Mouse (Mus musculus): ENCODE results near the gene Tmem108. TPM values are rescaled to one million over a fixed set of nuclear protein-coding genes. Genes with fewer than 3 reads are reported as not detected.

The Tmem108 gene
- polyA plus RNA-seq, 1 experiment from 2014 or later: 14.2 TPM

DNA sequence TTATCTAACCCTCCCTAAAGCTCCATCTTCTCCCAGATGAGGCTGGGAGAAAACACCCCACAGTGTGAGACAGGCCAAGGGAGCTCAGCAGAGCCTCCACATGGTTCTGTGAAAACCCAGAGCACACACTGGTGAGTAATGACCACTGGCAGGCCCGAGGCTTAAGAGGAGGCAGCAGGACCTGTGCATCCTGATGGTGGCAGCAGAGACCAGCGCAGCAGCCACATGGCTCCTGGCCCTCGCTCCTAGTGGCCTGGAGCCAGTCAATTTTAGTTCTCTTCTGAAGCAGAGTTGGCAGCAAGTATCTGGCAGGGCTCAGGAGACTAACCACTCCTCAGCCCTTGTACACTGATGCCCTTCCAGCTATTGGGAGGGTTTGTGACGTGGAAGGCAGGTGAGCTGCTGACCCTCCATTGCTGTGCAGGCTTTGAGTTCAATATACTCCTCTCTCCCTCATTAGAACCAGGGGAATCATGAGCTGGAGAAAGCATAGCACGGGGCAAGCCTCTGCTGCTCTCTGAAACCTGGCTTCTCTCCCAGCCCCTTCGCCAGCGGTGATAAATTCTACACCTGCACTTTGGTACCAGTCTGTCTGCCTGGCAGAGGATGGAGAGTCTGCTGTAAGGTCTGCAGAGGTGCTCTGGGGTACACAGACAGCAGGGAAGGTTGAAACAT is 267.2 kb downstream of the Tmem108 start:
- H3K4me2 ChIP-seq (ENCODE audit: low read depth, low read length): no peak overlapping the region
- H3K9ac ChIP-seq (replicated peaks; ENCODE audit: low read length): no peak overlapping the region
- H3K27ac ChIP-seq (replicated peaks; ENCODE audit: low read depth, low read length): no peak overlapping the region
- no peaks in the 10 kb centered on the region for H3K27me3 ChIP-seq (ENCODE audit: control insufficient read depth, insufficient read depth, low read length)
- DNase-seq (ENCODE audit: low spot score) (peak; percentile 78), ATAC-seq (replicated peaks; ENCODE audit: insufficient number of reproducible peaks, low FRiP score, low TSS enrichment, low read depth) (peak; percentile 57; the same call in 1 of the 2 replicates)
- no peaks in the 10 kb centered on the region for H3K36me3 ChIP-seq (replicated peaks; ENCODE audit: control insufficient read depth, insufficient read depth, low read depth, low read length)
- WGBS: 31% methylated on average over 7 of the region's 7 CpGs
- H3K4me1 ChIP-seq (ENCODE audit: control insufficient read depth, insufficient read depth, low read length): no peaks in the 10 kb centered on the region
- no peaks in the 10 kb centered on the region for H3K9me3 ChIP-seq (replicated peaks; ENCODE audit: control insufficient read depth, low read length)
- no peak overlapping the region for H3K4me3 ChIP-seq (ENCODE audit: low read depth, low read length)

DNA sequence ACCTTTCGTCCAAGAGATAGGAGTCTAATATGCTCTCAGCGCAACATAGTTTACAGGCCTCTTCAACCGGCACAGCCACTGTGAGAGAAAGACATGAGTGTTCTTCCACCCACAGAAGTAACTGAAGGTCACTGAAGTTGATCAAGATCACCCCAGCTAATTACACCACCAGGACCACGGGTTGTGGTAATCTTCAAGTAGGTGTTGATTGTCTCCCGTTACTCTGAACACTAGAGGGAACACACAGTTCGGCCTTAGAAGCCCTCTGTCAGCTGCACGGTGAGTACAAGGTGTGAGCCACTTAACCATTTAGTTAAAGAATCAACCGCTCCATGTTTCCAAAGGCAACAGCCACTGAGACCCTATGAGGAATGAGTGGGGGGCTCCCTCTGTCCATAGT is 269.7 kb downstream of the Tmem108 start:
- ATAC-seq (replicated peaks; ENCODE audit: insufficient number of reproducible peaks, low FRiP score, low TSS enrichment, low read depth) (no peak), DNase-seq (ENCODE audit: low spot score) (no peak)
- 84% methylated on average over 8 of the region's 8 CpGs for WGBS
- Histone ChIP-seq H3K4me3 (ENCODE audit: low read depth, low read length) (no peak overlapping the region), H3K36me3 (replicated peaks; ENCODE audit: control insufficient read depth, insufficient read depth, low read depth, low read length) (no peaks in the 10 kb centered on the region), H3K9me3 (replicated peaks; ENCODE audit: control insufficient read depth, low read length) (no peaks in the 10 kb centered on the region), H3K27ac (replicated peaks; ENCODE audit: low read depth, low read length) (no peak overlapping the region), H3K27me3 (ENCODE audit: control insufficient read depth, insufficient read depth, low read length) (no peaks in the 10 kb centered on the region), H3K4me2 (ENCODE audit: low read depth, low read length) (no peak overlapping the region), H3K4me1 (ENCODE audit: control insufficient read depth, insufficient read depth, low read length) (no peaks in the 10 kb centered on the region), H3K9ac (replicated peaks; ENCODE audit: low read length) (no peak overlapping the region)

DNA sequence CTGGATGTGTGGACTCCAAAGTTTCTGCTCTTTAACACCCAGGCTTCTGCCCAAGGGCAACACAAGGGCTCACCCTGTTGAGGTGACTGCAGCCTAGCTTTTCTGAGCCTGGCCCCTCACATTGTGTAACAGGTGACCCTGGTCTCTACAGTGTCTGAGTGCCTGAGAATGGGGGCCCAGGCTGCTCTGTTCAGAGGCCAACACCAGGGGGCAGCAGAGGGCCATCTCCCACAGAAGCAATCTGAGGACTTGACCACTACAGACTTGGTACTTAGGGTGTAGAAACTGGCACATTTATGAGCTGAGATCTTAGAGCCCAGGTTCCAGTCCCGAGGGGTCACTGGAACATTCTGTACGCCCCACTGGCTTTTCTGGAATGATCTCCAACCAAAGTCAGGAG is 271.2 kb downstream of the Tmem108 start:
- Histone ChIP-seq H3K27me3 (ENCODE audit: control insufficient read depth, insufficient read depth, low read length) (no peaks in the 10 kb centered on the region), H3K9ac (replicated peaks; ENCODE audit: low read length) (no peak overlapping the region), H3K9me3 (replicated peaks; ENCODE audit: control insufficient read depth, low read length) (no peaks in the 10 kb centered on the region), H3K4me3 (ENCODE audit: low read depth, low read length) (no peak overlapping the region), H3K27ac (replicated peaks; ENCODE audit: low read depth, low read length) (no peak overlapping the region), H3K36me3 (replicated peaks; ENCODE audit: control insufficient read depth, insufficient read depth, low read depth, low read length) (no peaks in the 10 kb centered on the region), H3K4me1 (ENCODE audit: control insufficient read depth, insufficient read depth, low read length) (no peaks in the 10 kb centered on the region; the same call in 1 of the 2 replicates), H3K4me2 (ENCODE audit: low read depth, low read length) (no peak overlapping the region)
- ATAC-seq (replicated peaks; ENCODE audit: insufficient number of reproducible peaks, low FRiP score, low TSS enrichment, low read depth): peak; percentile 71
- WGBS: 14% methylated on average over 2 of the region's 2 CpGs
- peak; percentile 80 for DNase-seq (ENCODE audit: low spot score)

DNA sequence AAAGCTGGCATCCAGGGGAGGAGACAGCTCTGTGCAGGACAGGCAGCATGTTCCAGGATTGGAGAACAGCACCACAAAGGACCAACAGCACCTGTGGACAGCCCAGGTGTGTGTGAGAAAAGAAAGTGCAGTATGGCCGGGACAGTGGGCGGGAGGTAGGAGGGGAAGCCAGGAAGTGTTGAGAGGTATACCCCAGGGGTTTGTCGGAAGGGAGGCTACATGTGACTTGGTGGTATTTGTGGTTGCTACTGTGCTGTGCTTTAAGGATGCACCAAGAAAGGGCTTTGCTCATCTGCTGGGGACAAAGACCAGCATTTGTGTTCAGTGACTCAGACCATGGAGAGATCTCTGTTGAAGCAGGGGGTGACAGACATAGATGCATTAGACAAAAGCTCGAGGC is 271.8 kb downstream of the Tmem108 start:
- Histone ChIP-seq H3K4me2 (ENCODE audit: low read depth, low read length) (no peak overlapping the region), H3K27ac (replicated peaks; ENCODE audit: low read depth, low read length) (no peak overlapping the region), H3K27me3 (ENCODE audit: control insufficient read depth, insufficient read depth, low read length) (no peaks in the 10 kb centered on the region), H3K9me3 (replicated peaks; ENCODE audit: control insufficient read depth, low read length) (no peaks in the 10 kb centered on the region), H3K9ac (replicated peaks; ENCODE audit: low read length) (no peak overlapping the region), H3K36me3 (replicated peaks; ENCODE audit: control insufficient read depth, insufficient read depth, low read depth, low read length) (no peaks in the 10 kb centered on the region), H3K4me1 (ENCODE audit: control insufficient read depth, insufficient read depth, low read length) (no peaks in the 10 kb centered on the region; the same call in none of the 2 replicates), H3K4me3 (ENCODE audit: low read depth, low read length) (no peak overlapping the region)
- no peak for ATAC-seq (replicated peaks; ENCODE audit: insufficient number of reproducible peaks, low FRiP score, low TSS enrichment, low read depth)
- WGBS: 80% methylated on average over 4 of the region's 4 CpGs
- no peak for DNase-seq (ENCODE audit: low spot score)

DNA sequence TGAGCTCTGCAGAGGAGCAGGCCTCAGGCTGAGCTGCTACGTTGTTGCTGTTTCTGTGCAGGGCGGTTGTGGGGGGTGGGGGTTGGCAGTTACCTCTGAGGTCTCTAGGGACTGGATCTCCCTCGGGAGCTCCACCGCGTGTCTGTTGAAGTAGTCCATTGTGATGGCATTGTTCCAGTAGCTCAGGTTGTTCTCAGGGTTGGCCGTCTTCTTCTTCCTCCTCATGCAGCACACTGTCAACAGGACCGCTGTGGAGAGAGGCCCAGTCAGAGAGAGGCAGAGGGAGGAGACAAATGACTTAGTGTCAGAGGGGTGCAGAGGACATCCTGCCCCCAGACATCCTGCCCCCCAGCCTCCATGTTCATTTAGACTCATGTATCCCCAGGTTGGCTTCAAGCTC is 272.5 kb downstream of the Tmem108 start:
- 60% methylated on average over 7 of the region's 7 CpGs for WGBS
- Histone ChIP-seq H3K4me1 (ENCODE audit: control insufficient read depth, insufficient read depth, low read length) (no peaks in the 10 kb centered on the region; the same call in none of the 2 replicates), H3K27ac (replicated peaks; ENCODE audit: low read depth, low read length) (no peak overlapping the region), H3K27me3 (ENCODE audit: control insufficient read depth, insufficient read depth, low read length) (no peaks in the 10 kb centered on the region), H3K36me3 (replicated peaks; ENCODE audit: control insufficient read depth, insufficient read depth, low read depth, low read length) (no peaks in the 10 kb centered on the region), H3K4me3 (ENCODE audit: low read depth, low read length) (no peak overlapping the region), H3K9ac (replicated peaks; ENCODE audit: low read length) (0 out of 2 replicates have a peak overlapping the region, but pooled peaks have one; percentile 28), H3K4me2 (ENCODE audit: low read depth, low read length) (no peak overlapping the region), H3K9me3 (replicated peaks; ENCODE audit: control insufficient read depth, low read length) (no peaks in the 10 kb centered on the region)
- no peak for ATAC-seq (replicated peaks; ENCODE audit: insufficient number of reproducible peaks, low FRiP score, low TSS enrichment, low read depth)
- DNase-seq (ENCODE audit: low spot score): no peak

DNA sequence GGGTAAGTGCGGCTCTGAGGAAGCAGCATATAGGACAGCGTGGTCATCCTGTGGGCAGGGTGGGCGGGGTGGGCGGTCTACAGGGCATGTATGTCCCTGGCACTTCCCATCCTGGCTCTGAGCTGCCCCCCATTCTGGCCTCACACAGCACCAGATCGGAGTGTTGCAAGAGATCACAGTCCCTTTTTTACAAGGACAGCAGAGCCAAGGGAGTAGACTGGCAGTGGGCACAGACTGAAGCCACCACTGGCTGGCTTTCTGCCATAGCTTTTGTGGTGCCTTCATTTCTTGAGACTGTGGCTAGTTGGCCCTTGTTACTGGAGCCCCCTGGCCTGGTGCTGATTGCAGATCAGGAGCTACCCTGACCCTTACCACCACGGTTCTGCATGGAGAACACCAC is 275.4 kb downstream of the Tmem108 start:
- Histone ChIP-seq H3K9me3 (replicated peaks; ENCODE audit: control insufficient read depth, low read length) (no peaks in the 10 kb centered on the region), H3K4me3 (ENCODE audit: low read depth, low read length) (no peak overlapping the region), H3K27me3 (ENCODE audit: control insufficient read depth, insufficient read depth, low read length) (no peaks in the 10 kb centered on the region), H3K9ac (replicated peaks; ENCODE audit: low read length) (no peak overlapping the region), H3K27ac (replicated peaks; ENCODE audit: low read depth, low read length) (no peak overlapping the region), H3K4me2 (ENCODE audit: low read depth, low read length) (no peak overlapping the region), H3K36me3 (replicated peaks; ENCODE audit: control insufficient read depth, insufficient read depth, low read depth, low read length) (no peaks in the 10 kb centered on the region), H3K4me1 (ENCODE audit: control insufficient read depth, insufficient read depth, low read length) (no peaks in the 10 kb centered on the region; the same call in none of the 2 replicates)
- DNase-seq (ENCODE audit: low spot score): no peak
- WGBS: 81% methylated on average over 6 of the region's 6 CpGs
- ATAC-seq (replicated peaks; ENCODE audit: insufficient number of reproducible peaks, low FRiP score, low TSS enrichment, low read depth): no peak

DNA sequence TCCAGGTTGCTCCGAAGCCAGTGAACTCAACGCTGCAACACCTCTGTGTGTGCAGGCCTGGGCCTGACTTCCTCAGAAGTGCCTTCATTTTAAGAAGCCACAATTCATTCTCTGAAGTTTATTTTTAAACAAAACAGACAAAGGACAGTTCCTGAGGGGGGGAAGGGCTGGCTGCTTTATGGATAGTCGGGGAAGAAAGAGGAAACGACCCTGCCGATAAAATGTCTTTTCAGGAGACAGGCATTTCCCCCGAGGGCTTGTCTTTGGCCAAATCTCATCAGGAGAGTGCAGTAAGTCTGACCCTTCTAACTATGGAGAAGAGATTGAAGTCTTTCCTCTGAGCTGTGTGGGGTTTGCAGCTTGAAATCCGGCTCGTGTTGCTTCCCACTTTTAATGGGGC is 276.0 kb downstream of the Tmem108 start:
- H3K27me3 ChIP-seq (ENCODE audit: control insufficient read depth, insufficient read depth, low read length): no peaks in the 10 kb centered on the region
- H3K4me2 ChIP-seq (ENCODE audit: low read depth, low read length): no peak overlapping the region
- H3K27ac ChIP-seq (replicated peaks; ENCODE audit: low read depth, low read length): no peak overlapping the region
- no peak for ATAC-seq (replicated peaks; ENCODE audit: insufficient number of reproducible peaks, low FRiP score, low TSS enrichment, low read depth)
- no peak overlapping the region; the same call in 1 of the 2 replicates for H3K9ac ChIP-seq (replicated peaks; ENCODE audit: low read length)
- no peak overlapping the region for H3K4me3 ChIP-seq (ENCODE audit: low read depth, low read length)
- 18% methylated on average over 8 of the region's 8 CpGs for WGBS
- peak; percentile 27 for DNase-seq (ENCODE audit: low spot score)
- H3K4me1 ChIP-seq (ENCODE audit: control insufficient read depth, insufficient read depth, low read length): peaks cover 4% of the 10 kb centered on the region
- no peaks in the 10 kb centered on the region for H3K9me3 ChIP-seq (replicated peaks; ENCODE audit: control insufficient read depth, low read length)
- no peaks in the 10 kb centered on the region for H3K36me3 ChIP-seq (replicated peaks; ENCODE audit: control insufficient read depth, insufficient read depth, low read depth, low read length)

DNA sequence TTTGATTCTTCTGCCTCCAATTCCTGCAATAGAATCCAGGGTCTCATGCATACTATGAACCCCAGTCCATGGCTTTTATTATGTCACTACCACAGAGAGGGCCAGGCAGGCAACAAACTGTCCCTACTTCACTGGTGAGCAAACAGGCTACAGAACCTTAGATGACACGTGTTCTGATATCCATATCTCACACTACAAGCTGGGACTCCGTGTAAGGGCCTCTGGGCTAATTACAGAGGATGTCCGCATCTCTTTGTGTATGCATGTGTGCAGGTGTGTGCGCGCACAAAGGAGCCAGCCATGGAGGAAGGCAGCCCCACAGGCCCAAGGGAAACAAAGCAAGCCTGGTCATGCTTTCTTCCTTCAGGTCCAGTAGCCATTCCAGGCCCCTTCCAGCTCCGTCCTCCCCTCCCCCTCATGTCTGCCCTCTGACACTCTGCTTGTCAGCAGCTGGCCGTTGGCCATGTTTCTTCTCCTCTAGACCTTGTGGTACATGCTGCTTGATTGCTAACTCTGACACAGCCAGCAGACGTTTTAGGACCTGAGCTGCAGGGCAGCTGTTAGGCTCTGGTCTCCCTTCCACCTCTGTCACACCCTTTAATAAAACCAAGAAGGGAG is 280.9 kb downstream of the Tmem108 start:
- peaks cover 4% of the 10 kb centered on the region for H3K4me1 ChIP-seq (ENCODE audit: control insufficient read depth, insufficient read depth, low read length)
- no peak overlapping the region for H3K4me3 ChIP-seq (ENCODE audit: low read depth, low read length)
- no peaks in the 10 kb centered on the region for H3K9me3 ChIP-seq (replicated peaks; ENCODE audit: control insufficient read depth, low read length)
- WGBS: 41% methylated on average over 8 of the region's 8 CpGs
- H3K4me2 ChIP-seq (ENCODE audit: low read depth, low read length): no peak overlapping the region
- DNase-seq (ENCODE audit: low spot score): no peak
- H3K36me3 ChIP-seq (replicated peaks; ENCODE audit: control insufficient read depth, insufficient read depth, low read depth, low read length): no peaks in the 10 kb centered on the region
- H3K27ac ChIP-seq (replicated peaks; ENCODE audit: low read depth, low read length): no peak overlapping the region
- H3K27me3 ChIP-seq (ENCODE audit: control insufficient read depth, insufficient read depth, low read length): no peaks in the 10 kb centered on the region
- H3K9ac ChIP-seq (replicated peaks; ENCODE audit: low read length): no peak overlapping the region
- peak; percentile 41; the same call in 1 of the 2 replicates for ATAC-seq (replicated peaks; ENCODE audit: insufficient number of reproducible peaks, low FRiP score, low TSS enrichment, low read depth)
